Mouse (Mus musculus) skeletal muscle tissue, adult 2 months (tissue): ENCODE data around the gene Npas2.

ENCODE experiments used
- DNase-seq: peaks from one replicate; pipeline ENCODE4 v3.0.0-alpha.2; 2012; ENCODE audit warnings: low read depth, low spot score

The Npas2 gene

GRCm38 (mm10) chr1:39283323-39283722, 89.8 kb downstream of the Npas2 start:
- DNase-seq = no peak

GRCm38 (mm10) chr1:39284786-39285185, 91.3 kb downstream of the Npas2 start:
- peak; percentile 59 for DNase-seq

- DNase-seq = no peak
Measured at GRCm38 (mm10) chr1:39287076-39287475, 93.5 kb downstream of the Npas2 start.

- DNase-seq = no peak
Measured at GRCm38 (mm10) chr1:39287831-39288230, 94.3 kb downstream of the Npas2 start.

GRCm38 (mm10) chr1:39288425-39288824, 94.9 kb downstream of the Npas2 start:
- no peak for DNase-seq

- DNase-seq = no peak
Measured at GRCm38 (mm10) chr1:39292001-39292400, 98.5 kb downstream of the Npas2 start.

GRCm38 (mm10) chr1:39298294-39298693, 104.8 kb downstream of the Npas2 start:
- DNase-seq = no peak

GRCm38 (mm10) chr1:39300243-39300642, 106.7 kb downstream of the Npas2 start:
- DNase-seq = no peak

GRCm38 (mm10) chr1:39300676-39301075, 107.1 kb downstream of the Npas2 start:
- DNase-seq = no peak

GRCm38 (mm10) chr1:39302246-39302645, 108.7 kb downstream of the Npas2 start:
- DNase-seq = no peak

GRCm38 (mm10) chr1:39303054-39303649, 109.6 kb downstream of the Npas2 start:
- no peak for DNase-seq

GRCm38 (mm10) chr1:39307291-39307690, 113.8 kb downstream of the Npas2 start:
- DNase-seq = no peak

- DNase-seq = no peak
Measured at GRCm38 (mm10) chr1:39307971-39308370, 114.4 kb downstream of the Npas2 start.

- DNase-seq = no peak
Measured at GRCm38 (mm10) chr1:39309548-39309947, 116.0 kb downstream of the Npas2 start.

- no peak for DNase-seq
Measured at GRCm38 (mm10) chr1:39312345-39312967, 118.9 kb downstream of the Npas2 start.

- DNase-seq = no peak
Measured at GRCm38 (mm10) chr1:39313352-39314245, 120.1 kb downstream of the Npas2 start.

- peak; percentile 58 for DNase-seq
Measured at GRCm38 (mm10) chr1:39317935-39318334, 124.4 kb downstream of the Npas2 start.

- no peak for DNase-seq
Measured at GRCm38 (mm10) chr1:39318870-39319269, 125.3 kb downstream of the Npas2 start.

GRCm38 (mm10) chr1:39321954-39322353, 128.4 kb downstream of the Npas2 start:
- peak; percentile 53 for DNase-seq

- DNase-seq = no peak
Measured at GRCm38 (mm10) chr1:39325228-39325627, 131.7 kb downstream of the Npas2 start.

GRCm38 (mm10) chr1:39327546-39327945, 134.0 kb downstream of the Npas2 start:
- no peak for DNase-seq

GRCm38 (mm10) chr1:39330857-39331594, 137.5 kb downstream of the Npas2 start:
- no peak for DNase-seq
